Comparison of ENCODE assay signal across 9 mouse cellular contexts in genomic region chr4:57065273-57065672, GRCm38 (mm10).
DNase-seq lines count a peak whose midpoint lies in the region; ATAC-seq and TF ChIP-seq lines count a peak whose summit lies in the region.
"Had no signal": no experiment of that assay in that cellular context is flagged by ENCODE, and none has a peak within 500 bp of the region (broad histone marks: within the 10 kb centered on the region; RNA-seq: fewer than 3 reads in every experiment).

No protein-coding gene starts in this region.

- H3K36me3 ChIP-seq in G1E (replicated peaks), result no peaks in the 10 kb centered on the region
- no peaks in the 10 kb centered on the region for H3K36me3 ChIP-seq in forebrain, embryonic 13.5 days (ENCODE audit: poor library complexity, severe bottlenecking)
- no peaks in the 10 kb centered on the region for H3K36me3 ChIP-seq in hindbrain, embryonic 11.5 days (ENCODE audit: control insufficient read depth, insufficient read depth, low read length)
- H3K36me3 ChIP-seq: heart, embryonic 13.5 days had no signal

- ATAC-seq in G1E (ENCODE audit: extremely low read depth, insufficient number of reproducible peaks, low FRiP score, poor library complexity, severe bottlenecking), result no peak
- peak; percentile 68 for ATAC-seq in forebrain, embryonic 13.5 days
- ATAC-seq in hindbrain, embryonic 11.5 days (ENCODE audit: low FRiP score), result peak; percentile 70; the same call in 1 of the 2 replicates

- no peak overlapping the region for H3K4me3 ChIP-seq in G1E (ENCODE audit: low read depth, low read length)
- H3K4me3 ChIP-seq in forebrain, embryonic 13.5 days, result no peak overlapping the region
- no peak overlapping the region for H3K4me3 ChIP-seq in hindbrain, embryonic 11.5 days (ENCODE audit: low read depth, low read length)
- H3K4me3 ChIP-seq: heart, embryonic 13.5 days had no signal

- 29% methylated on average over 4 of the region's 4 CpGs for WGBS in forebrain, embryonic 13.5 days
- 22% methylated on average over 4 of the region's 4 CpGs for WGBS in hindbrain, embryonic 11.5 days

- H3K4me2 ChIP-seq in forebrain, embryonic 13.5 days, result no peak overlapping the region
- H3K4me2 ChIP-seq in hindbrain, embryonic 11.5 days (replicated peaks; ENCODE audit: low read depth, low read length), result no peak overlapping the region
- H3K4me2 ChIP-seq: heart, embryonic 13.5 days had no signal

- no peaks in the 10 kb centered on the region for H3K27me3 ChIP-seq in G1E (ENCODE audit: insufficient read depth, low read length)
- no peaks in the 10 kb centered on the region for H3K27me3 ChIP-seq in forebrain, embryonic 13.5 days
- H3K27me3 ChIP-seq in hindbrain, embryonic 11.5 days (ENCODE audit: control insufficient read depth, insufficient read depth, low read length), result no peaks in the 10 kb centered on the region

- TF ChIP-seq CTCF in G1E (IDR thresholded peaks at IDR 0.05; ENCODE audit: low read depth, low read length), result 0 out of 2 replicates have a peak, but pooled peaks have one; percentile 20

- H3K27ac ChIP-seq in forebrain, embryonic 13.5 days, result no peak overlapping the region
- H3K27ac ChIP-seq in hindbrain, embryonic 11.5 days (ENCODE audit: low read depth, low read length), result no peak overlapping the region
- H3K27ac ChIP-seq: heart, embryonic 13.5 days had no signal

- H3K4me1 ChIP-seq in G1E (ENCODE audit: insufficient read depth, low read depth, low read length), result no peaks in the 10 kb centered on the region
- peaks cover 7% of the 10 kb centered on the region for H3K4me1 ChIP-seq in forebrain, embryonic 13.5 days
- peaks cover 3% of the 10 kb centered on the region; the same call in 1 of the 2 replicates for H3K4me1 ChIP-seq in hindbrain, embryonic 11.5 days (replicated peaks; ENCODE audit: control insufficient read depth, insufficient read depth, low read length)

- peaks cover 65% of the 10 kb centered on the region for H3K9me3 ChIP-seq in G1E (replicated peaks)
- H3K9me3 ChIP-seq in forebrain, embryonic 13.5 days (replicated peaks), result no peaks in the 10 kb centered on the region
- H3K9me3 ChIP-seq in hindbrain, embryonic 11.5 days (ENCODE audit: control insufficient read depth, low read length), result no peaks in the 10 kb centered on the region
- H3K9me3 ChIP-seq: heart, embryonic 13.5 days had no signal

- no peak overlapping the region for H3K9ac ChIP-seq in forebrain, embryonic 13.5 days
- 0 out of 2 replicates have a peak overlapping the region, but pooled peaks have one; percentile 19 for H3K9ac ChIP-seq in hindbrain, embryonic 11.5 days (ENCODE audit: low read depth, low read length)
- H3K9ac ChIP-seq: heart, embryonic 13.5 days had no signal

- no peak for DNase-seq in G1E (ENCODE audit: low spot score)
- peak; percentile 29 for DNase-seq in c-Kit-positive CD71-positive TER-119-negative erythroid progenitor cells, embryonic 14.5 days (ENCODE audit: low read depth)
- DNase-seq in hindbrain, embryonic 11.5 days (ENCODE audit: low spot score), result peak; percentile 82
- peak; percentile 80 for DNase-seq in layer of hippocampus, adult 9-10 months (ENCODE audit: low spot score)
- peak; percentile 88 for DNase-seq in lung, postnatal 10 days
- DNase-seq in retina, adult 2 months (ENCODE audit: low read depth, low spot score), result peak; percentile 25
- DNase-seq in thymus, postnatal 14 days, result peak; percentile 82
